Mouse (Mus musculus) limb, embryonic 11.5 days (tissue): ENCODE data around the gene Phrf1. TPM values are rescaled to one million over a fixed set of nuclear protein-coding genes. Genes with fewer than 3 reads are reported as not detected.
A peak's percentile ranks its signal among the peaks of the same experiment; 100 is the strongest.

Experiments used
- ATAC-seq: fragments of 200-750 bp; cut with Nextera tagmentation; 2 replicates; pipeline ENCODE4 v1.8.0; 2017; ENCODE audit warnings: low read depth; ENCODE audit not compliant: insufficient number of reproducible peaks, low FRiP score, low TSS enrichment
- DNase-seq: peaks from one replicate; pipeline ENCODE4 v3.0.0-alpha.2; 2015; ENCODE audit warnings: low spot score
- H3K27ac ChIP-seq: fragments of 300-500 bp; sonication (generic); replicated peaks from 2 replicates; pipeline ENCODE4 v1.5.1; 2014; ENCODE audit warnings: low read depth, mild to moderate bottlenecking, low read length
- H3K27me3 ChIP-seq: fragments of 300-500 bp; sonication (generic); 2 replicates; pipeline ENCODE4 v1.6.1; 2014; ENCODE audit warnings: mild to moderate bottlenecking, low read length, mixed read lengths; ENCODE audit not compliant: control insufficient read depth, insufficient read depth
- H3K36me3 ChIP-seq: fragments of 300-500 bp; sonication (generic); 2 replicates; pipeline ENCODE4 v1.6.1; 2014; ENCODE audit warnings: mild to moderate bottlenecking, low read length, moderate library complexity, mixed read lengths; ENCODE audit not compliant: control insufficient read depth, insufficient read depth
- H3K4me1 ChIP-seq: fragments of 300-500 bp; sonication (generic); 2 replicates; pipeline ENCODE4 v1.6.1; 2014; ENCODE audit warnings: low read length, mixed read lengths; ENCODE audit not compliant: control insufficient read depth, insufficient read depth
- H3K4me2 ChIP-seq: fragments of 300-500 bp; sonication (generic); 2 replicates; pipeline ENCODE4 v1.6.1; 2014; ENCODE audit warnings: low read depth, mild to moderate bottlenecking, moderate library complexity; ENCODE audit not compliant: severe bottlenecking
- H3K4me3 ChIP-seq: fragments of 300-500 bp; sonication (generic); 2 replicates; pipeline ENCODE4 v1.5.1; 2014; ENCODE audit warnings: low read depth, low read length
- H3K9ac ChIP-seq: fragments of 300-500 bp; sonication (generic); 2 replicates; pipeline ENCODE4 v1.6.1; 2014; ENCODE audit warnings: mild to moderate bottlenecking, low read length
- H3K9me3 ChIP-seq: fragments of 300-500 bp; sonication (generic); 2 replicates; pipeline ENCODE4 v1.6.1; 2016; ENCODE audit warnings: low read length; ENCODE audit not compliant: control insufficient read depth
- WGBS: fragments of 180-500 bp; shearing (Covaris S2); extraction: QIAGEN DNeasy Blood & Tissue Kit; methylation state at CpG from one replicate; pipeline ENCODE4 v1.1.7; 2014; 5-methylcytosine and 5-hydroxymethylcytosine counted together
- polyA plus RNA-seq: library from polyadenylated mRNA; unstranded; fragments of >200 nt; fragmentation: Nextera tagmentation; extraction: Ambion mirVana; gene quantifications from 2 replicates; pipeline ENCODE4 v1.2.1, GENCODE M21; 2014

Gene Phrf1
- polyA plus RNA-seq, 1 experiment from 2014 or later = 83.4 TPM

DNA sequence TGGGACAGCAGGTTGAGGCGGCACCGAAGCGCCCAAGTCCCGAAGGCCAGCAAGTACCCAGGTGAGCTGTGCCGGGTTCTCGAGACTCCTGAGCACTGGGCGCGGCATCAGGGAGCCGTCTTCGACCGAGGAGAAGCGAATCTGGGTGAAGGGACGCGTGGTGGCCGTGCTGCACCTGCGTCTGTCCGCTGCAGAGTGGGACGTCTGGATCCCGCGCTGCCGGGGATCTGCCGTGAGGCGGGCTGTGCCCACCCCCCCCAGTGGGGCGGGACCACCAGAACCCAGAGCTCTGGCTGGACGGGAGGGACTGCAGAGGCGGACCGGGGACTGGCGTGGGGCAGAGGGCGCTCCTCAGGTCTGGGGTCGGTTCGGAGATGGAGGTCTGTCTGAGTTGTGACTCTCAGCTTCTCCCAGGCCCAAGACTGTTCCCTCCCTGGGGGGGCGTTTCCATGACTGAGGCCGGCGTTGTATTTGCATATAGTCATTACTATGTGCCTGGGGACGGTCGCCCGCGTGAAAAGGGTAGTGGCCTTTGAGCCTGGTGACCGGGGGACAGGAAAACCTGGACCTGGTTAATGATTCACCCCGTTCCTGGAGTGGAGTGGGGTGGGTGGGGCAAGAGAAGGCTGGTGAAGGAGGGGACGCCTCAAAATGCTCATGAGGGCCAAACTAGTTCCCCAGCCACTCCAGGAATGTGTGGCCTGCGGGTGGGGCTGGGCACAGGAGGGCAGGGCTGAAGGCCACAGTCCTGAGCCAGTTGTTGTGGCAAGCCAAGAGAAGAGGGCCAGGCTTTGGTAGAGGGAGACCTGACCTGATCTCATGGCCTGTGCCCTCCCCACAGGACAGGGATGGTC lies 12.5 kb upstream of the Phrf1 start:
- DNase-seq (no peak), ATAC-seq (peak; percentile 70)

DNA sequence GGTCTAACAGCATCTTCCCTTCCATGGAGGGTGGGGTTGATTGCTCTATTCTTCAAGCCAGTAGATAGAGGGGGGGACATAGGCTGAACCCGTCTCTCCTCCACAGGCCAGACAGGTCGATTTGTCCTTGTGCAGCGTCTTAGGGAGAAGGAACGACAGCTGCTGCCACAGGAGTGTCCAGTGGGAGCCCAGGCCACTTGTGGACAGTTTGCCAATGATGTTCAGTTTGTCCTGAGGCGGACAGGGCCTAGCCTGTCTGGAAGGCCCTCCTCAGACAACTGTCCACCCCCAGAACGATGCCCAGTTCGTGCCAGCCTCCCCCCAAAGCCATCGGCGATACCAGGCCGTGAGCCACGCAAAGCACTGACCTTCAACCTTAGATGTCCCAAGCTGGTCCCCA lies 11.7 kb upstream of the Phrf1 start:
- Histone ChIP-seq H3K27me3 (no peaks in the 10 kb centered on the region), H3K9me3 (no peaks in the 10 kb centered on the region), H3K4me2 (peak overlapping the region; percentile 83; the same call in 1 of the 2 replicates), H3K27ac (no peak overlapping the region), H3K4me3 (no peak overlapping the region), H3K4me1 (peaks cover 11% of the 10 kb centered on the region), H3K9ac (no peak overlapping the region; the same call in 1 of the 2 replicates), H3K36me3 (no peaks in the 10 kb centered on the region; the same call in 1 of the 2 replicates)
- ATAC-seq (no peak), DNase-seq (no peak)
- 91% methylated on average over 11 of the region's 11 CpGs for WGBS

More for the DNA sequence above, 12.5 kb upstream of the Phrf1 start:
- WGBS = under 1% methylated on average over 40 of the region's 42 CpGs
- peak overlapping the region; percentile 83 for H3K4me2 ChIP-seq
- H3K36me3 ChIP-seq = no peaks in the 10 kb centered on the region; the same call in 1 of the 2 replicates
- H3K4me1 ChIP-seq = peaks cover 10% of the 10 kb centered on the region
- peak overlapping the region; percentile 32; the same call in 1 of the 2 replicates for H3K27ac ChIP-seq
- H3K9ac ChIP-seq = peak overlapping the region; percentile 61
- peak overlapping the region; percentile 77 for H3K4me3 ChIP-seq
- no peaks in the 10 kb centered on the region for H3K27me3 ChIP-seq
- H3K9me3 ChIP-seq = no peaks in the 10 kb centered on the region

GRCm38 (mm10) chr7:141217343-141218013 lies 11.1 kb upstream of the Phrf1 start:
- Histone ChIP-seq H3K27ac (no peak overlapping the region), H3K9ac (no peak overlapping the region), H3K4me3 (no peak overlapping the region), H3K4me2 (no peak overlapping the region), H3K36me3 (no peaks in the 10 kb centered on the region; the same call in 1 of the 2 replicates), H3K9me3 (no peaks in the 10 kb centered on the region), H3K27me3 (no peaks in the 10 kb centered on the region), H3K4me1 (peaks cover 14% of the 10 kb centered on the region)
- DNase-seq = no peak
- 88% methylated on average over 17 of the region's 17 CpGs for WGBS
- ATAC-seq = no peak

GRCm38 (mm10) chr7:141218141-141218540 lies 10.4 kb upstream of the Phrf1 start:
- Histone ChIP-seq H3K27ac (no peak overlapping the region), H3K36me3 (no peaks in the 10 kb centered on the region; the same call in 1 of the 2 replicates), H3K9me3 (no peaks in the 10 kb centered on the region), H3K4me2 (no peak overlapping the region), H3K27me3 (no peaks in the 10 kb centered on the region), H3K4me1 (peaks cover 16% of the 10 kb centered on the region), H3K4me3 (no peak overlapping the region), H3K9ac (no peak overlapping the region)
- ATAC-seq (no peak), DNase-seq (no peak)
- 84% methylated on average over 3 of the region's 3 CpGs for WGBS

DNA sequence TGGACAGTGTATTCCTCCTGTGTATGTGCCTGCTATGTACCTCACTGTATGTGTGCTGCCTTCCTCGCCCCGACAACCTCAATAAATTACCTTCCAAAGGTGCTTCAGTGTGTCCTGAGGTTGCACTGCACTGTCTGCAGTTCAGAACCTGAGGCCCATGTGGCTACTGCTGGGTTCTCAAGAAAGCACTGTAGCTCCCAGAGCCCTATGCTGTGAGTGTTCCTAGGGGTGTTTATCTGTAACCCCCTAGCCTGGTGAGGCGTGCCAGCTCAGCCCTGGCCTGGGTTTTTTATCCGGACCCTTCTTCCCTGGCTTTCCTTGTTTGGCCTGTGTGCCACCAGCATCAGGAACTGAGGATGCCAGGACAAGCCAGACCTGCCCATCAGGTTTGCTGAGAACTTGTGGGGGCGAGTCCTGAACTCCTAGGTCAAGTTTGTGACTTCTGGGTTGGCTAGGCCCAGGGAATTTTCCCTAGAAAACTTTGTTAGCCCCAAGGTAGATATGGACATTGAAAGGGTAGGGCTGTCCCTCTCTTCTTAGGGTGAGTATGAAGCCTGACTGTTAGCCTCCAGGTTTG lies 9.9 kb upstream of the Phrf1 start:
- H3K36me3 ChIP-seq = no peaks in the 10 kb centered on the region; the same call in 1 of the 2 replicates
- DNase-seq (no peak), ATAC-seq (no peak)
- H3K4me2 ChIP-seq = no peak overlapping the region
- H3K4me1 ChIP-seq = peaks cover 16% of the 10 kb centered on the region
- no peaks in the 10 kb centered on the region for H3K27me3 ChIP-seq
- no peaks in the 10 kb centered on the region for H3K9me3 ChIP-seq
- no peak overlapping the region for H3K9ac ChIP-seq
- no peak overlapping the region for H3K4me3 ChIP-seq
- WGBS = 87% methylated on average over 5 of the region's 5 CpGs
- H3K27ac ChIP-seq = no peak overlapping the region

DNA sequence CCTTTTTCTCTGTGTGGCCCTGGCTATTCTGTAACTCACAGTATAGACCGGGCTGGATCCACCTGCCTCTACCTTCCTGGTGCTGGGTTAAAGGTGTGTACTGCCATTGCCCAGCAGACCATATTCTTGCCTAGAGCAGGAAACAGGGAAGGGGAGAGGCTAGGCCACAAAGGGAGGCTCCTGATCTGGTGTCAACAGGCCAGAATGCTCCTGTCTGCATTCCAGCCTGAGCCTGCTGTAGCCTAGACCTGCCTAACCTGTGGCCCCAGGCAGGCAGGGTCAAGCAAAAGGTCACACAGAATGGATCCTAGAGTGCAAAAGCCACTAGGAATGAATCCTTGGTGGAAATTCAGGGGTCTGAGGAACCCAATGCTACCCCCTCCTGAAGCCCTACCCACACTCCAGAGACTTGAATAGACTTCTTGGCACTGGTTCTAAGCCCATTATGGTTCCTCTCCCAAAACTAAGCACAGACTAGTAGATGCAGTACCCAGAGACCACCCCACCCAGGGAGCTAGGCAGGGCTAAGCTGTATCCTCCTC lies 9.0 kb upstream of the Phrf1 start:
- peaks cover 16% of the 10 kb centered on the region for H3K4me1 ChIP-seq
- H3K36me3 ChIP-seq = no peaks in the 10 kb centered on the region; the same call in 1 of the 2 replicates
- ATAC-seq = no peak
- 95% methylated on average over 1 of the region's 1 CpGs for WGBS
- H3K4me2 ChIP-seq = no peak overlapping the region
- H3K9me3 ChIP-seq = no peaks in the 10 kb centered on the region
- H3K9ac ChIP-seq = no peak overlapping the region
- H3K27ac ChIP-seq = no peak overlapping the region
- DNase-seq = no peak
- H3K4me3 ChIP-seq = no peak overlapping the region
- no peaks in the 10 kb centered on the region for H3K27me3 ChIP-seq

GRCm38 (mm10) chr7:141220377-141220776 lies 8.2 kb upstream of the Phrf1 start:
- Histone ChIP-seq H3K4me2 (peak overlapping the region; percentile 88; the same call in 1 of the 2 replicates), H3K27me3 (no peaks in the 10 kb centered on the region), H3K9me3 (no peaks in the 10 kb centered on the region), H3K27ac (no peak overlapping the region), H3K4me3 (no peak overlapping the region; the same call in 1 of the 2 replicates), H3K9ac (no peak overlapping the region), H3K36me3 (no peaks in the 10 kb centered on the region; the same call in 1 of the 2 replicates), H3K4me1 (peaks cover 12% of the 10 kb centered on the region)
- no peak for ATAC-seq
- 82% methylated on average over 1 of the region's 1 CpGs for WGBS
- no peak for DNase-seq
